Mouse (Mus musculus): ENCODE results near the gene Themis. TPM values are rescaled to one million over a fixed set of nuclear protein-coding genes. Genes with fewer than 3 reads are reported as not detected.

Themis gene
- not detected in 2 replicates for polyA plus RNA-seq (2012; rRNA removed)

DNA sequence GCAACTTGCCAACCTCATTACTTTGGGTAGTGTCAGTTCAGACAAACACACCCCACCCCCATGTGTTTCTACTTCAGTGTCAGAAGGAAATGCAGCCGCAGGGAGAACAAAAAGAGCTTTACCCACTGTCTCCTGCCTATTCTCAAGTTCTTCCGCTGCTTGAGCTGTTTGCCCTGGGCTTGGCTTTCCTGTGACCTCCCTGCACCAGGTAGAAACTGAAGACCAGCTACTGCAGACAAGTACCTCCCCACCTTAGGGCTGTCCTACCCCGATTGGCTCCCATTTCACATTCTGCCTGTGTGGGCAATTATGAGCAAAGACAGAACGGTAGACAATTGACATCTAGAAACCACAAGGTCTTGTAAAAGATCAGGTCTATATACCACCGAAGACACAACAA lies at the start of gene Themis:
Themis (plus strand) TSS at position 100 of the 400 bp plus-strand sequence.

Measured in central nervous system, embryonic 14 days (tissue).